Mouse (Mus musculus): ENCODE data around the gene Dnmt3a.

DNA sequence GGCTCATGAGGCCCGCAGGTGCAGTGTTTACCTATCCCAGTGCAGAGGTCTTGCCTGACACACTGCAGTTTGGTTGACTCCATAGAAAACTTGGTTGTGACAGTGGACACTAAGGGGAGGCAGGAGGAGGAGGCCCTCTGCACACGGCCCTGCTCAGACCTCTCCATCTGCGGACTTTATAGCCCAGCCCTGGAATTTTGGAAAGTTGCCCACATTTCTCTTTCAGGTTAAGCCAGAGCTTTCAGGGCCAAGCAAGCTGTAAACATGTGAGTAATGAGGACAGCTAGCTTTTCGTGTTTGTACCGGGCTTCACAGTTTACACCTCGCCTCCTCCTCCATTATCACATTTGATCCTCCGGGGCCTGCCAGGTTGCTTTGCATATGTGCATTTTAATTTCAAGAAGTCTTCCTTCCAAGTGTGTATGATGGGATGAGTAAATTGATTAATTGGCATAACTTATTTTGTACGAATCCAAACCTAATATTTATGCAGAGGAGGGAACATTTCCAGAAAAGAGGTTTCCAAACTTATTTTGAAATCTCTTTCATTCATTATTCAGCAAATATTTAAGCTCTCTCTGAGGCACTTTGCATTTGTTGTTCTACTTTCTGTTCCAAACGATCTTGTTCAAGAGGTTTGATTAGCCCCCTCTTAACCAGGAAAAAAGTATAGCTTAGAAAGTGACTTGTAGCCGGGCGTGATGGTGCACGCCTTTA lies 61.0 kb downstream of the Dnmt3a start:
- no peak for TF ChIP-seq CTCF (IDR thresholded peaks at IDR 0.05; ENCODE audit: low read depth)
- TF ChIP-seq EP300 (IDR thresholded peaks at IDR 0.05; ENCODE audit: low read depth): no peak
